Mouse (Mus musculus) embryonic facial prominence, embryonic 12.5 days (tissue): ENCODE measurements at regions not wholly inside any gene's neighbourhood (a gene's known extent, or its start where the extent isn't known, plus 50 kb on each side); places are given as distances from the start of the nearest gene placed in this dataset.

Experiments
- ATAC-seq: fragments of 200-750 bp; cut with Nextera tagmentation; 2 replicates; pipeline ENCODE4 v1.8.0; 2017; ENCODE audit not compliant: insufficient number of reproducible peaks, insufficient read depth, low FRiP score, low TSS enrichment
- H3K27ac ChIP-seq: fragments of 300-500 bp; sonication (generic); 2 replicates; pipeline ENCODE4 v1.5.1; 2016; ENCODE audit warnings: mild to moderate bottlenecking
- H3K27me3 ChIP-seq: fragments of 300-500 bp; sonication (generic); 2 replicates; pipeline ENCODE4 v1.6.1; 2016; ENCODE audit warnings: mild to moderate bottlenecking, moderate library complexity
- H3K36me3 ChIP-seq: fragments of 300-500 bp; sonication (generic); 2 replicates; pipeline ENCODE4 v1.6.1; 2016; ENCODE audit warnings: mild to moderate bottlenecking
- H3K4me1 ChIP-seq: fragments of 300-500 bp; sonication (generic); 2 replicates; pipeline ENCODE4 v1.6.1; 2016
- H3K4me2 ChIP-seq: fragments of 300-500 bp; sonication (generic); replicated peaks from 2 replicates; pipeline ENCODE4 v1.6.1; 2016; ENCODE audit warnings: mild to moderate bottlenecking, moderate library complexity
- H3K4me3 ChIP-seq: fragments of 300-500 bp; sonication (generic); 2 replicates; pipeline ENCODE4 v1.5.1; 2016; ENCODE audit warnings: mild to moderate bottlenecking
- H3K9ac ChIP-seq: fragments of 300-500 bp; sonication (generic); 2 replicates; pipeline ENCODE4 v1.6.1; 2016; ENCODE audit warnings: mild to moderate bottlenecking, moderate library complexity
- H3K9me3 ChIP-seq: fragments of 300-500 bp; sonication (generic); 2 replicates; pipeline ENCODE4 v1.6.1; 2016; ENCODE audit warnings: mild to moderate bottlenecking, moderate library complexity
- WGBS: fragments of 180-500 bp; shearing (Covaris S2); methylation state at CpG from one replicate; pipeline ENCODE4 v1.1.7; 2016; 5-methylcytosine and 5-hydroxymethylcytosine counted together

DNA sequence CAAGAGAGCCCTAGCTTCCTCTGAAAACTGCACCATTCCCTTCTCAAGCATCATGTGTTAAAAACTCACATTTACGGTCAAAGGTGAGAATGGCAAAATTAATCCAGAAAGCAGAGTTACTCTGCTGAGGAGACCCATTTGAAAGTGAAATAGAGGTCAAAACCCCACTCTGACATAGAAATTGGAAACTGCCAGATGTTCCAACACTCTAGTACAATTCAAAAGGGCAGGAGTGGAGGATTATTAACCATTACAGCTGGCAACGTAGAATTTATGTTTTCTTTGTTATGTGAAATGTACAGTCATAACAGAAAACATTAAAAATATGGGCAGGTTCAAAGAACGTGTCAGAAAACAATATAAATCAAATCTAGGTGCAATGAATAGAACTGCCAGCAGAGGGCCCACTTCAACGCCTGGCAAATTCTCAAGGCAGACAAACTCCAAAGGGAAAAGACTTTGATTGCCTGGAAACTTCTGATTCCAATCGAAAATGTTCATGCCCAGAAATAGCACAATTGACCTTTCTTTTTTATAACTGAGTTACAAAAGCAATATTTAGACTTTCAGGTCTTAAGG lies 54.2 kb upstream of the Rfpl4b start:
- ATAC-seq = no peak
- WGBS = 15% methylated on average over 5 of the region's 5 CpGs
- no peak overlapping the region for H3K4me3 ChIP-seq

DNA sequence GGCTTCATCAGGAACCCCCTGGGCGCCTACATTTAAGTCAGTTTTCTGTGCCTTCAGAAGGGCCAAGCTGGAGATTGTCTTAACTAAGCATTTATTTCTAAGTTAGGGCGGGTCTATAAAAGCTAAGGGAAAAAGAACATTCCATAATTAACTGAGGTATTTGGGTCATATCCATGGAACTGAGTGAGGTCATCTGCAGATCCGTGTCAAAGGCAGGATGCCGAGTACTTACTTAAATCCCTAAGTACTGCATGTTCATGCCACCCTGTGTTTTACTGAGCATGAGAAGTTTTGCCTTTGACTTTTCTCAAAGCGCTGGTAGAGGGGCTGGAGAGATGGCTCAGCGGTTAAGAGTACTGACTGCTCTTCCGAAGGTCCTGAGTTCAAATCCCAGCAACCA lies 57.7 kb upstream of the Rfpl4b start:
- Histone ChIP-seq H3K36me3 (no peaks in the 10 kb centered on the region), H3K4me1 (peaks cover 9% of the 10 kb centered on the region; the same call in 1 of the 2 replicates), H3K9ac (no peak overlapping the region), H3K9me3 (no peaks in the 10 kb centered on the region), H3K4me3 (no peak overlapping the region), H3K27me3 (no peaks in the 10 kb centered on the region), H3K27ac (no peak overlapping the region), H3K4me2 (no peak overlapping the region)
- no peak for ATAC-seq
- 90% methylated on average over 7 of the region's 7 CpGs for WGBS

More for the DNA sequence above, 54.2 kb upstream of the Rfpl4b start:
- no peaks in the 10 kb centered on the region for H3K27me3 ChIP-seq
- H3K36me3 ChIP-seq = no peaks in the 10 kb centered on the region
- H3K4me1 ChIP-seq = no peaks in the 10 kb centered on the region
- no peaks in the 10 kb centered on the region for H3K9me3 ChIP-seq
- H3K27ac ChIP-seq = no peak overlapping the region
- no peak overlapping the region for H3K4me2 ChIP-seq
- no peak overlapping the region for H3K9ac ChIP-seq

DNA sequence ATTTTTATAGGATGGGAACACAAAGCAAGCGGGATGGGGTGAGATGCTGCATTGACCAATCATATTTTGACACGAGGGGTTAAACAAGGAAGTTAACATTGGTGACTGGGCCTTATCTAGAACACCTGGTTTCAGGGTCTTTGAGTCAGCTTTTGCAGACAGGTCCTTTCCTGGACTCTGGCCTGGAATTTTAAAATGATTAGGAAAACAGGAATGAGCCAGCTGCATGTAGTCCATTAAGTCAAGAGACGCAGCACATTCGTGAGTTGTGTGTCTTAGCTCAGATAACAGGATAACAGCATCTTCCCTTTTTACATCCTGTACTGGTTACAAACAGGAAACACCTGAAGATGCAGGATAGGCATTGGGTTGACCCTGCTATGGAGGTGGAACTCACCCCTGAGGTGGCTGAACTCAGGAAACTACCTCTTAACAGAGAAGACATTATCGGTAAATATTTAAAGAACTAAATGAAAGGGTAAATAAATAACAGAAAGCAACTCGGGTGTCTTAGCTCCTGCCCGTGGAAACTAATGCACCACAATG lies 59.1 kb upstream of the Rfpl4b start:
- WGBS = 66% methylated on average over 7 of the region's 7 CpGs
- Histone ChIP-seq H3K4me1 (peaks cover 13% of the 10 kb centered on the region; the same call in 1 of the 2 replicates), H3K9me3 (no peaks in the 10 kb centered on the region), H3K27ac (no peak overlapping the region), H3K27me3 (no peaks in the 10 kb centered on the region), H3K4me3 (no peak overlapping the region), H3K9ac (no peak overlapping the region), H3K36me3 (no peaks in the 10 kb centered on the region), H3K4me2 (no peak overlapping the region)
- ATAC-seq = no peak

GRCm38 (mm10) chr10:38882154-38882553 lies 60.6 kb upstream of the Rfpl4b start:
- H3K27me3 ChIP-seq = no peaks in the 10 kb centered on the region
- H3K4me3 ChIP-seq = no peak overlapping the region
- ATAC-seq = no peak
- no peak overlapping the region for H3K27ac ChIP-seq
- H3K4me2 ChIP-seq = no peak overlapping the region
- 89% methylated on average over 6 of the region's 6 CpGs for WGBS
- peaks cover 13% of the 10 kb centered on the region; the same call in 1 of the 2 replicates for H3K4me1 ChIP-seq
- H3K9ac ChIP-seq = no peak overlapping the region
- no peaks in the 10 kb centered on the region for H3K9me3 ChIP-seq
- no peaks in the 10 kb centered on the region for H3K36me3 ChIP-seq

GRCm38 (mm10) chr10:38883816-38884599 lies 62.4 kb upstream of the Rfpl4b start:
- H3K4me2 ChIP-seq = no peak overlapping the region
- ATAC-seq = no peak
- H3K4me3 ChIP-seq = no peak overlapping the region
- H3K4me1 ChIP-seq = peaks cover 13% of the 10 kb centered on the region; the same call in 1 of the 2 replicates
- no peaks in the 10 kb centered on the region for H3K9me3 ChIP-seq
- H3K27me3 ChIP-seq = no peaks in the 10 kb centered on the region
- H3K9ac ChIP-seq = no peak overlapping the region
- no peaks in the 10 kb centered on the region for H3K36me3 ChIP-seq
- WGBS = 78% methylated on average over 2 of the region's 2 CpGs
- no peak overlapping the region for H3K27ac ChIP-seq

- H3K4me3 ChIP-seq = no peak overlapping the region
- 67% methylated on average over 4 of the region's 4 CpGs for WGBS
- no peak overlapping the region for H3K9ac ChIP-seq
- no peaks in the 10 kb centered on the region for H3K36me3 ChIP-seq
- H3K9me3 ChIP-seq = no peaks in the 10 kb centered on the region
- no peaks in the 10 kb centered on the region for H3K27me3 ChIP-seq
- ATAC-seq = no peak
- peaks cover 13% of the 10 kb centered on the region; the same call in 1 of the 2 replicates for H3K4me1 ChIP-seq
- H3K4me2 ChIP-seq = no peak overlapping the region
- no peak overlapping the region for H3K27ac ChIP-seq
Observed at GRCm38 (mm10) chr10:38884641-38885040, 63.1 kb upstream of the Rfpl4b start.

GRCm38 (mm10) chr10:38886441-38886840 lies 64.9 kb upstream of the Rfpl4b start:
- no peak overlapping the region for H3K4me3 ChIP-seq
- H3K9ac ChIP-seq = no peak overlapping the region
- no peak for ATAC-seq
- H3K4me2 ChIP-seq = no peak overlapping the region
- no peaks in the 10 kb centered on the region for H3K36me3 ChIP-seq
- H3K9me3 ChIP-seq = no peaks in the 10 kb centered on the region
- peaks cover 13% of the 10 kb centered on the region; the same call in 1 of the 2 replicates for H3K4me1 ChIP-seq
- H3K27me3 ChIP-seq = no peaks in the 10 kb centered on the region
- WGBS = 41% methylated on average over 2 of the region's 2 CpGs
- H3K27ac ChIP-seq = no peak overlapping the region

DNA sequence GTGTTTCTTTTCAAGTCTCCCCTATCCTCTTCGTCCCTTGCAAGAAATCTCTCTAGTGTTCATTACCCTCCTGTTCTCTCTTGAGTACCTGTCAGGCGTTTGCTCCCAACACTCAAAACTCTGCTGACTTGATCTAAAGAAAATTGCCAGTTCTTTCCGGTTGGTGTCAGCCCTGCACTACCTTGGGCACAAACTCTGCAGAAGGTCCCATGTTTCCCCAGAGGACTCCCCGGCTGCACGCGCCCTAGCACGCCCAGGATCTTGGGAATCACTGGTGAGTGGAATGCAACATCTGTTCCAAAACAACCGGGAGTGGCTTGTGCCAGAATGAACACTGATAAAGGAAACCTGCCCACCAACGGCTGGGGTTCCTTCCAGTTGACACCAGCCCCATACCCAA lies 66.3 kb upstream of the Rfpl4b start:
- no peaks in the 10 kb centered on the region for H3K36me3 ChIP-seq
- no peak for ATAC-seq
- H3K27ac ChIP-seq = no peak overlapping the region
- WGBS = 83% methylated on average over 9 of the region's 9 CpGs
- no peak overlapping the region for H3K4me3 ChIP-seq
- H3K4me2 ChIP-seq = no peak overlapping the region
- no peaks in the 10 kb centered on the region for H3K9me3 ChIP-seq
- H3K27me3 ChIP-seq = no peaks in the 10 kb centered on the region
- H3K9ac ChIP-seq = no peak overlapping the region
- H3K4me1 ChIP-seq = peaks cover 13% of the 10 kb centered on the region; the same call in 1 of the 2 replicates

DNA sequence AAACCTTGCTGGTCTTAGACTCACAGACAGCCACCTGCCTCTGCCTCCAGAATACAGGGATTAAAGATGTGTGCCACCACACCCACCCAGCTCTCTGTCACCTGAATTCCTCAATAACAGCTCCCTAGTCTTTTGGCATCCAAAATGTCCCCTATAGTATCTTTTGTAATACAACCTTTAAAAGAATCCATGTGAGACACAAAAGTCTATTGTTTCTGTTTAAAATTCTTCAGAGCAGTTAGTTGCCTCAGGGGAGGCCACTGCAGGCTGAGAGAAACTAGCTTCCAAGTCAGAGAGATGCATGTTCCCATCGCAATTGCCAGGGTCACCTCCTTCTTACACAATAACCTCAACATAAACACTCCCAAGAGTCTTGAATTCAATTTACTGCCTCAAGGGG lies 70.6 kb upstream of the Lama4 start:
- ATAC-seq = no peak
- Histone ChIP-seq H3K27ac (no peak overlapping the region), H3K9ac (no peak overlapping the region), H3K36me3 (no peaks in the 10 kb centered on the region), H3K4me1 (0 out of 2 replicates have a peak, but pooled peaks cover 3% of the 10 kb centered on the region), H3K4me2 (no peak overlapping the region), H3K9me3 (no peaks in the 10 kb centered on the region), H3K27me3 (no peaks in the 10 kb centered on the region), H3K4me3 (no peak overlapping the region)
- 19% methylated on average over 1 of the region's 1 CpGs for WGBS

- no peak for ATAC-seq
- no peaks in the 10 kb centered on the region for H3K27me3 ChIP-seq
- H3K4me2 ChIP-seq = no peak overlapping the region
- H3K9ac ChIP-seq = no peak overlapping the region
- no peaks in the 10 kb centered on the region for H3K9me3 ChIP-seq
- 0 out of 2 replicates have a peak, but pooled peaks cover 3% of the 10 kb centered on the region for H3K4me1 ChIP-seq
- no peak overlapping the region for H3K27ac ChIP-seq
- no peaks in the 10 kb centered on the region for H3K36me3 ChIP-seq
- H3K4me3 ChIP-seq = no peak overlapping the region
- 84% methylated on average over 3 of the region's 3 CpGs for WGBS
Observed at GRCm38 (mm10) chr10:38895656-38896055, 69.7 kb upstream of the Lama4 start.

- ATAC-seq = no peak
- H3K9me3 ChIP-seq = no peaks in the 10 kb centered on the region
- 0 out of 2 replicates have a peak, but pooled peaks cover 3% of the 10 kb centered on the region for H3K4me1 ChIP-seq
- no peak overlapping the region for H3K27ac ChIP-seq
- H3K27me3 ChIP-seq = no peaks in the 10 kb centered on the region
- no peaks in the 10 kb centered on the region for H3K36me3 ChIP-seq
- H3K4me2 ChIP-seq = no peak overlapping the region
- 73% methylated on average over 5 of the region's 5 CpGs for WGBS
- no peak overlapping the region for H3K4me3 ChIP-seq
- H3K9ac ChIP-seq = no peak overlapping the region
Observed at GRCm38 (mm10) chr10:38897573-38897972, 67.7 kb upstream of the Lama4 start.

DNA sequence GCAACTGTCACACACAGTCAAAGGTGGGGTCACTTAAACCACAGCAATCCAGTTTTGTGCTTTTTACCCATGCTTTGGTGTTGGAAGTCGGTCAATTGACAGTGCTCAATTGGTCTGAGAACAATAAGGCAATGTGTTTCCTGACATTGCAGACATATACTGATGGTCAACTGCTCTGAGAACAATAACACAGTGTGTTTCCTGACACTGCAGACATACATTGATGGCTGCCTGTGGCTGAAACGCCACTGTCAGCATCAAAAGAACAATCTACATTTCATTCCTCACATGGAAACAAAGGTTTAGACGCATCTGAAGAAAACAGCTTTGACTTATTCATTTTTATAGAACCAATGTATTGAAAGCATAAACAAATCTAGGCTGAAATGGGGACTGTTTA lies 59.2 kb upstream of the Lama4 start:
- Histone ChIP-seq H3K27ac (no peak overlapping the region), H3K27me3 (no peaks in the 10 kb centered on the region), H3K4me3 (no peak overlapping the region), H3K4me2 (no peak overlapping the region), H3K9me3 (no peaks in the 10 kb centered on the region), H3K9ac (no peak overlapping the region), H3K4me1 (peaks cover 3% of the 10 kb centered on the region; the same call in 1 of the 2 replicates), H3K36me3 (no peaks in the 10 kb centered on the region)
- 27% methylated on average over 3 of the region's 3 CpGs for WGBS
- ATAC-seq = no peak
